Mouse (Mus musculus): ENCODE measurements around the gene Pinlyp. TPM values are rescaled to one million over a fixed set of nuclear protein-coding genes. Genes with fewer than 3 reads are reported as not detected.

The Pinlyp gene
- total and polyA plus RNA-seq, 3 experiments, result not detected

DNA sequence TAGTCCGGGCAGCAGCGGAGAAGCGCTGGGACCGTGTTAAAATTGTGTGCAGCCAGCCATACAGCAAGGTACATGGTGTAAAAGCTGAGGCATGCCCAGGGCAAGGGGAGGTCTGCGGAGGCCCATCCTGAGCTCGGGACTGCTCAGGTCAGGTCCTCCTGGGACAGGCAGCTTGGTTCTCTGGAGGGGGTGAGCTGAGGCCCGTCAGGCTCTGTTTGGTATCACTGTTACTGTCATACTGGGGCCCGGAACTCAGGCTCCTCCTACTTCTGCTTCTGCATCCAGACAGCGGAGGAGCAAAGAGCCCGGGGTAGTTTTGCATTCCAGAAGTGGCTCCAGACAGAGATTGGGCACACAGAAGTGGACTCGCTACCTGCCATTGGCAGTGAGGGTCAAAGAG, 19.7 kb upstream of the Pinlyp start:
- H3K36me3 ChIP-seq (replicated peaks), result peaks cover 98% of the 10 kb centered on the region
- TF ChIP-seq POLR2AphosphoS5 (IDR thresholded peaks at IDR 0.05; ENCODE audit: insufficient replicate concordance, low read depth, low read length) (no peak), TAL1 (conservative IDR thresholded peaks at IDR 0.05; ENCODE audit: low read depth, low read length) (no peak), GATA1 (IDR thresholded peaks at IDR 0.05; ENCODE audit: borderline replicate concordance, low read length) (no peak), CTCF (IDR thresholded peaks at IDR 0.05; ENCODE audit: low read depth, low read length) (no peak), GATA2 (IDR thresholded peaks at IDR 0.05; ENCODE audit: borderline replicate concordance, low read depth, low read length) (no peak)
- ATAC-seq (ENCODE audit: extremely low read depth, insufficient number of reproducible peaks, low FRiP score, poor library complexity, severe bottlenecking), result no peak
- H3K4me3 ChIP-seq (ENCODE audit: low read depth, low read length), result no peak overlapping the region
- H3K9me3 ChIP-seq (replicated peaks), result no peaks in the 10 kb centered on the region
- DNase-seq (ENCODE audit: low spot score), result no peak
- H3K27me3 ChIP-seq (ENCODE audit: insufficient read depth, low read length), result no peaks in the 10 kb centered on the region
- H3K4me1 ChIP-seq (ENCODE audit: insufficient read depth, low read depth, low read length), result peaks cover 2% of the 10 kb centered on the region; the same call in 1 of the 2 replicates

DNA sequence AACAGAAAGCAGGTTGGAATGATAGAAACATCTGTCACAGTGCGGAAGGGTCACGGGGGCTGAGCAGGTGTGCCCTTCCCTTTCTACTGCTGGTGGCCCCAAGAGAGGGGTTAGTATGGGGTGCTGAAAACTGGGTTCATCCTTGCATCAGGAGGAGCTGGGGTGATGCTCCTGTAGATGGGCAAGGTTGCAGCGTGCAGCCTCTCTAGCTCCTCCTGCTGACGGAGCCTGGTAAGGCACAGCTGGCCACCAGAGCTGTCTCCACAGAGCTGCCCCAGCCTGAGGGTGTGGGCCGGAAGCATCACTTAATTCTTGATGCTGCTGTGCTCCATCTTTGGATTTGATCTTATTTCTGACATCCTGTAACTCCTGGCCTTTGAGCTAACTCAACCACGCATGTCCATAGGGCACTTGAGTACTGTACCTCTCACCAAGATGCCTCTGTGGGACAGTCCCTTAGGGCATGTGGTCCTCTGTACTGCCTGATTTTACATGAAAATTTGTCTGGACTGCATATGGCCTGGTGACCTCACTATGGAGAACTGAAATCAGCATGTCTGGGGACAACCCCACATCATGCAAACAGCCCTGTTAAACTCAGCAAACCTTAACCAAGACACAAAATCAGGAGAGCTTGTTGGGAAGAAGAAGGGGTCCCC, 18.8 kb upstream of the Pinlyp start:
- Histone ChIP-seq H3K36me3 (replicated peaks) (peaks cover 98% of the 10 kb centered on the region), H3K4me1 (ENCODE audit: insufficient read depth, low read depth, low read length) (peaks cover 2% of the 10 kb centered on the region; the same call in 1 of the 2 replicates), H3K27me3 (ENCODE audit: insufficient read depth, low read length) (no peaks in the 10 kb centered on the region), H3K9me3 (replicated peaks) (no peaks in the 10 kb centered on the region), H3K4me3 (ENCODE audit: low read depth, low read length) (no peak overlapping the region)
- peak; percentile 74 for DNase-seq (ENCODE audit: low spot score)
- TF ChIP-seq POLR2AphosphoS5 (IDR thresholded peaks at IDR 0.05; ENCODE audit: insufficient replicate concordance, low read depth, low read length) (no peak), CTCF (IDR thresholded peaks at IDR 0.05; ENCODE audit: low read depth, low read length) (peak; percentile 99)
- ATAC-seq (ENCODE audit: extremely low read depth, insufficient number of reproducible peaks, low FRiP score, poor library complexity, severe bottlenecking), result peak; percentile 73; the same call in 1 of the 2 replicates

DNA sequence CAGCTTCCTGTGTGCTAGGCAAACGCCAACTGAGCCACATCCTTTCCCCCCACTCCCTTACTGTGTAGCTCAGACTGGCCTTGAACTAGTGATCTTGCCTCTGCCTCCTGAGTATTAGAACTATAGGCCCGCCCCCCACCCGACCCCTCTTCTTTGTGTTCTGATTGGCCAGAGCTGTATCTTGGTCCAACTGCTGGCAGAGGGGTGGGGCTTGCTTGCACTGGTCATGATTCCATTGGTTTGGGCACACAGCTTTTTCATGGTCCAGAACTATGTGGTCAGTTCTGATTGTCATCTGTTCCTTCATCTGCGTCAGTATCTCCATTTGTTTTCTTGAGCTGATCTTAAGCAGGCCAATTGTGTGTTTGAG, 17.9 kb upstream of the Pinlyp start:
- ATAC-seq (ENCODE audit: extremely low read depth, insufficient number of reproducible peaks, low FRiP score, poor library complexity, severe bottlenecking), result no peak
- no peaks in the 10 kb centered on the region for H3K27me3 ChIP-seq (ENCODE audit: insufficient read depth, low read length)
- no peaks in the 10 kb centered on the region for H3K9me3 ChIP-seq (replicated peaks)
- H3K36me3 ChIP-seq (replicated peaks), result peaks cover 99% of the 10 kb centered on the region
- no peak overlapping the region for H3K4me3 ChIP-seq (ENCODE audit: low read depth, low read length)
- H3K4me1 ChIP-seq (ENCODE audit: insufficient read depth, low read depth, low read length), result peaks cover 6% of the 10 kb centered on the region; the same call in 1 of the 2 replicates
- no peak for TF ChIP-seq POLR2AphosphoS5 (IDR thresholded peaks at IDR 0.05; ENCODE audit: insufficient replicate concordance, low read depth, low read length)
- no peak for TF ChIP-seq TAL1 (conservative IDR thresholded peaks at IDR 0.05; ENCODE audit: low read depth, low read length)
- no peak for TF ChIP-seq GATA2 (IDR thresholded peaks at IDR 0.05; ENCODE audit: borderline replicate concordance, low read depth, low read length)
- no peak for TF ChIP-seq GATA1 (IDR thresholded peaks at IDR 0.05; ENCODE audit: borderline replicate concordance, low read length)
- TF ChIP-seq CTCF (IDR thresholded peaks at IDR 0.05; ENCODE audit: low read depth, low read length), result no peak
- no peak for DNase-seq (ENCODE audit: low spot score)

DNA sequence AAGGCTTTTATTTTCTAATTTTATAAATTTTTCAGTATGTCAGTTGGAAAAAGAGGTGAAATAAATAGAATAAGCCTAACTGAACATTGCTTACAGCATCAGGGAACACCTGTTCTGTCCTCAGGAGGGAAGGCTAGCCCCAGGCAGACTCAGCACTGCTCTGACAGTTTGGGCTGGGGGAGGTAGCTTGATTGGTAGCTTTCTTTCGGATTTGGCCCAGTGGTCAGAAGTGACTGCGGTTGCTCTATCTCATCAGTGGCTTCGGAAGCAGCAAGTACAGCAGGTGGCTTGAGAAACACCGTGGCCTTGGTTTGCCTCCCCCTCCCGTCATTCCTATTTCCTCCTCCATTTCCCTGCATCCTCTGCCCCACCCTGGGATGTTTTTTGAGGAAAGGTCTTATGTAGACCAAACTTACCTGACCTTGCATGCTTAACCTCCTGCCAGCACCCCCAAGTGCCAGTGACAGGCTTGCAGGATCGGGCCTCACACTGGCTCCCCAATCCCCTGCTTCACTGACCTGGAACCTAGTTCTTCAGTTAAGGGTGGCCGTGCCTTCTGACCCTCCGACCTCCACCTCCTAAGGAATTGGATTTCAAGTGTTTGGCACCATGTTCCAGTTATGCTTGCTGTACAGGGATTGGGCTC, 17.4 kb upstream of the Pinlyp start:
- Histone ChIP-seq H3K36me3 (replicated peaks) (peaks cover 99% of the 10 kb centered on the region), H3K4me1 (ENCODE audit: insufficient read depth, low read depth, low read length) (peaks cover 6% of the 10 kb centered on the region; the same call in 1 of the 2 replicates), H3K9me3 (replicated peaks) (no peaks in the 10 kb centered on the region), H3K4me3 (ENCODE audit: low read depth, low read length) (no peak overlapping the region), H3K27me3 (ENCODE audit: insufficient read depth, low read length) (no peaks in the 10 kb centered on the region)
- TF ChIP-seq CTCF (IDR thresholded peaks at IDR 0.05; ENCODE audit: low read depth, low read length), result no peak
- no peak for TF ChIP-seq GATA1 (IDR thresholded peaks at IDR 0.05; ENCODE audit: borderline replicate concordance, low read length)
- TF ChIP-seq GATA2 (IDR thresholded peaks at IDR 0.05; ENCODE audit: borderline replicate concordance, low read depth, low read length), result no peak
- no peak for TF ChIP-seq TAL1 (conservative IDR thresholded peaks at IDR 0.05; ENCODE audit: low read depth, low read length)
- no peak for TF ChIP-seq POLR2AphosphoS5 (IDR thresholded peaks at IDR 0.05; ENCODE audit: insufficient replicate concordance, low read depth, low read length)
- DNase-seq (ENCODE audit: low spot score) (no peak), ATAC-seq (ENCODE audit: extremely low read depth, insufficient number of reproducible peaks, low FRiP score, poor library complexity, severe bottlenecking) (no peak)

DNA sequence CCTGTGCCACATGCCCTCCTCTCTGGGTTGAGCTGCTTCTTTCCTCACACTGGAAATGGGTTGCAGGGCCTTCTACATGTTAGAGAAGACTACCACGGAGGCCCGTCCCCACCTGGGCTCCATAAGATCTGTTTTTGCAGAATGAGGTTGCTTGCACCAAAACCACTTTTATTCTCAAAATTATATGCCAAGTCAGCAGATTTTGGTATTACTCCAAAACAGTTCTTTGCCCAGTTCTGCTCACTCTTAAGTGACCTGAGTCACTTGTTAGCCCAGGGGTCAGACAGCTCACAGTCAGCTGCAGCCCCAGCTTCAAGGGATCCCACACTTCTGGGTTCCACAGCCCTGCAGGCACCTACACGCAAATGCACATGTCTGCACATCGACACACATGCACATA, 15.5 kb upstream of the Pinlyp start:
- H3K4me3 ChIP-seq (ENCODE audit: low read depth, low read length), result no peak overlapping the region
- DNase-seq (ENCODE audit: low spot score), result no peak
- H3K27me3 ChIP-seq (ENCODE audit: insufficient read depth, low read length), result no peaks in the 10 kb centered on the region
- no peak for TF ChIP-seq POLR2AphosphoS5 (IDR thresholded peaks at IDR 0.05; ENCODE audit: insufficient replicate concordance, low read depth, low read length)
- TF ChIP-seq CTCF (IDR thresholded peaks at IDR 0.05; ENCODE audit: low read depth, low read length), result no peak
- no peak for TF ChIP-seq GATA2 (IDR thresholded peaks at IDR 0.05; ENCODE audit: borderline replicate concordance, low read depth, low read length)
- no peak for TF ChIP-seq GATA1 (IDR thresholded peaks at IDR 0.05; ENCODE audit: borderline replicate concordance, low read length)
- no peak for TF ChIP-seq TAL1 (conservative IDR thresholded peaks at IDR 0.05; ENCODE audit: low read depth, low read length)
- ATAC-seq (ENCODE audit: extremely low read depth, insufficient number of reproducible peaks, low FRiP score, poor library complexity, severe bottlenecking), result no peak
- H3K4me1 ChIP-seq (ENCODE audit: insufficient read depth, low read depth, low read length), result peaks cover 10% of the 10 kb centered on the region; the same call in 1 of the 2 replicates
- H3K36me3 ChIP-seq (replicated peaks), result peaks cover 96% of the 10 kb centered on the region
- H3K9me3 ChIP-seq (replicated peaks), result no peaks in the 10 kb centered on the region

DNA sequence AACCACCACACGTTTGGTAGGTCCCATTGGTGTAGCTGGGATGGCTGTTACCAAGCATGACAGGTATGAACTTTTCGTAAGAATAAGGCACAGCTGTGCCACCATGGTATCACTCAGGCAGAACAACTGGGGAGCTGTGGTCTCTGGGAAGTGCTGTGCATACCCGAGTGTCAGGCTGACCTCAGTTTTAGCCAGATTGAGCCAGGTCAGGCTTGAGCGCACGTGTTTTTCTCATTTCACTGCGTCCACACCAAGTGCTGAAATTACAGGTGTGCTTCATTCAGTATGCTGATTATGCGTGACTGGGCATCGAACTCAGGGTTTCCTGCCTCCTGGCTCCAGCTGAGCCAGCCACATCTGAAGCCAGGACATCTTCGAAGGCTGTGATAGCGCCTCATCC, 9.9 kb upstream of the Pinlyp start:
- DNase-seq (ENCODE audit: low spot score) (no peak), ATAC-seq (ENCODE audit: extremely low read depth, insufficient number of reproducible peaks, low FRiP score, poor library complexity, severe bottlenecking) (no peak)
- Histone ChIP-seq H3K36me3 (replicated peaks) (peaks cover 95% of the 10 kb centered on the region), H3K4me3 (ENCODE audit: low read depth, low read length) (no peak overlapping the region), H3K4me1 (ENCODE audit: insufficient read depth, low read depth, low read length) (peaks cover 15% of the 10 kb centered on the region; the same call in 1 of the 2 replicates), H3K9me3 (replicated peaks) (no peaks in the 10 kb centered on the region), H3K27me3 (ENCODE audit: insufficient read depth, low read length) (no peaks in the 10 kb centered on the region)
- TF ChIP-seq CTCF (IDR thresholded peaks at IDR 0.05; ENCODE audit: low read depth, low read length) (no peak), TAL1 (conservative IDR thresholded peaks at IDR 0.05; ENCODE audit: low read depth, low read length) (no peak), GATA1 (IDR thresholded peaks at IDR 0.05; ENCODE audit: borderline replicate concordance, low read length) (no peak), POLR2AphosphoS5 (IDR thresholded peaks at IDR 0.05; ENCODE audit: insufficient replicate concordance, low read depth, low read length) (no peak), GATA2 (IDR thresholded peaks at IDR 0.05; ENCODE audit: borderline replicate concordance, low read depth, low read length) (no peak)

All from G1E (cell line).